Mouse (Mus musculus) c-Kit-positive CD71-positive TER-119-negative erythroid progenitor cells, embryonic 14.5 days (primary cell): ENCODE measurements around the gene Uba52.

Experiments used
- DNase-seq: peaks from one replicate; pipeline ENCODE4 v3.0.0-alpha.2; 2013; ENCODE audit warnings: low read depth

Gene Uba52

GRCm38 (mm10) chr8:70481908-70482307 is 28.7 kb downstream of the Uba52 start:
- no peak for DNase-seq

- DNase-seq: peak; percentile 73
These were observed 33.2 kb downstream of the Uba52 start for GRCm38 (mm10) chr8:70477269-70477982.

- peak; percentile 99 for DNase-seq
These were observed 34.0 kb downstream of the Uba52 start, which contains the start of gene Klhl26 for GRCm38 (mm10) chr8:70476333-70477268. Klhl26 (minus strand) TSS chr8:70476968.

GRCm38 (mm10) chr8:70471856-70472255 is 38.7 kb downstream of the Uba52 start:
- DNase-seq: no peak

- no peak for DNase-seq
These were observed 40.7 kb downstream of the Uba52 start for GRCm38 (mm10) chr8:70469938-70470337.

- DNase-seq: no peak
These were observed 41.2 kb downstream of the Uba52 start for GRCm38 (mm10) chr8:70469295-70469916.

- DNase-seq: no peak
These were observed 41.9 kb downstream of the Uba52 start for GRCm38 (mm10) chr8:70468733-70469132.

GRCm38 (mm10) chr8:70467907-70468306 is 42.7 kb downstream of the Uba52 start:
- no peak for DNase-seq

- no peak for DNase-seq
These were observed 43.3 kb downstream of the Uba52 start for GRCm38 (mm10) chr8:70467229-70467725.

GRCm38 (mm10) chr8:70466771-70467170 is 43.8 kb downstream of the Uba52 start:
- DNase-seq: no peak

GRCm38 (mm10) chr8:70466305-70466704 is 44.3 kb downstream of the Uba52 start:
- DNase-seq: no peak

GRCm38 (mm10) chr8:70465701-70466100 is 44.9 kb downstream of the Uba52 start:
- DNase-seq: no peak

- no peak for DNase-seq
These were observed 46.4 kb downstream of the Uba52 start for GRCm38 (mm10) chr8:70464162-70464561.

- DNase-seq: no peak
These were observed 47.3 kb downstream of the Uba52 start for GRCm38 (mm10) chr8:70463306-70463705.

GRCm38 (mm10) chr8:70462516-70462813 is 48.1 kb downstream of the Uba52 start:
- DNase-seq: no peak

GRCm38 (mm10) chr8:70461765-70462515 is 48.7 kb downstream of the Uba52 start:
- no peak for DNase-seq

GRCm38 (mm10) chr8:70460606-70461005 is 50.0 kb downstream of the Uba52 start:
- DNase-seq: no peak

GRCm38 (mm10) chr8:70460199-70460598 is 50.4 kb downstream of the Uba52 start:
- no peak for DNase-seq

GRCm38 (mm10) chr8:70459636-70460035 is 51.0 kb downstream of the Uba52 start:
- DNase-seq: no peak

GRCm38 (mm10) chr8:70458462-70458861 is 52.1 kb downstream of the Uba52 start:
- no peak for DNase-seq
